Mouse (Mus musculus) heart, adult 8-10 months (tissue): ENCODE data around the gene Fat2. TPM values are rescaled to one million over a fixed set of nuclear protein-coding genes. Genes with fewer than 3 reads are reported as not detected.

ENCODE experiments used
- total RNA-seq, 4 experiments: library from RNA; stranded (reverse); gene quantifications; 2 replicates each; pipeline ENCODE4 v1.2.4; 2022

The Fat2 gene
- total RNA-seq, 4 experiments from 2014 or later = 0.08 to 0.20 (median 0.11) TPM

Other genes with a start within 250 kb of the Fat2 start
- 10 to 100 TPM in 2 of 4 experiments, 1 to 10 TPM in 2; 9.4 to 10.7 (median 10.1) TPM for gene Gm2a, start 238.4 kb downstream of the Fat2 start, total RNA-seq
- gene Slc36a3, start 184.9 kb downstream of the Fat2 start, total RNA-seq = not detected
- gene Slc36a2, start 151.5 kb downstream of the Fat2 start, total RNA-seq = 10 to 100 TPM in 3 of 4 experiments, 1 to 10 TPM in 1; 10.0 to 14.0 (median 12.0) TPM
- 10 to 100 TPM in 3 of 4 experiments, 1 to 10 TPM in 1; 8.8 to 12.1 (median 10.4) TPM for gene Slc36a1, start 132.2 kb downstream of the Fat2 start, total RNA-seq
- 100 to 1,000 TPM; 202 to 357 (median 299) TPM for gene Sparc, start 86.6 kb upstream of the Fat2 start, total RNA-seq
- gene Atox1, start 124.7 kb upstream of the Fat2 start, total RNA-seq = 100 to 1,000 TPM in 3 of 4 experiments, 10 to 100 TPM in 1; 94.6 to 115 (median 104) TPM
- gene G3bp1, start 133.1 kb upstream of the Fat2 start, total RNA-seq = 10 to 100 TPM; 39.4 to 45.2 (median 42.4) TPM